Mouse (Mus musculus): ENCODE results near the gene Enthd1.

GRCm38 (mm10) chr15:80521661-80522388, 43.1 kb downstream of the Enthd1 start:
- no peak for TF ChIP-seq CTCF (IDR thresholded peaks at IDR 0.05; ENCODE audit: control insufficient read depth, insufficient read depth, insufficient replicate concordance, low read depth, low read length)
- no peak for TF ChIP-seq POLR2A (IDR thresholded peaks at IDR 0.05; ENCODE audit: control insufficient read depth, low read depth, low read length)

All from testis, adult 2 months (tissue).